Mouse (Mus musculus): Measurements from ENCODE around the gene Tbxas1. TPM values are rescaled to one million over a fixed set of nuclear protein-coding genes. Genes with fewer than 3 reads are reported as not detected.

The Tbxas1 gene
- total RNA-seq, 4 experiments from 2014 or later: 3.1 to 8.2 (median 5.0) TPM

- DNase-seq (ENCODE audit: low spot score in 2 of 2): peak in 1 of 2 experiments; percentile 52
Observed at GRCm38 (mm10) chr6:39040451-39040850, 165.2 kb downstream of the Tbxas1 start.

- DNase-seq (ENCODE audit: low spot score in 2 of 2): no peak
Observed at GRCm38 (mm10) chr6:39049141-39049540, 173.9 kb downstream of the Tbxas1 start.

- DNase-seq (ENCODE audit: low spot score in 2 of 2): no peak
Observed at GRCm38 (mm10) chr6:39050836-39051235, 175.6 kb downstream of the Tbxas1 start.

GRCm38 (mm10) chr6:39051799-39052556 is 176.8 kb downstream of the Tbxas1 start:
- no peak for DNase-seq (ENCODE audit: low spot score in 2 of 2)

GRCm38 (mm10) chr6:39052636-39053035 is 177.4 kb downstream of the Tbxas1 start:
- no peak for DNase-seq (ENCODE audit: low spot score in 2 of 2)

GRCm38 (mm10) chr6:39054206-39054864 is 179.1 kb downstream of the Tbxas1 start:
- no peak for DNase-seq (ENCODE audit: low spot score in 2 of 2)

GRCm38 (mm10) chr6:39054878-39055508 is 179.8 kb downstream of the Tbxas1 start:
- no peak for DNase-seq (ENCODE audit: low spot score in 2 of 2)

GRCm38 (mm10) chr6:39055831-39056261 is 180.6 kb downstream of the Tbxas1 start:
- no peak for DNase-seq (ENCODE audit: low spot score in 2 of 2)

- no peak for DNase-seq (ENCODE audit: low spot score in 2 of 2)
Observed at GRCm38 (mm10) chr6:39057161-39057560, 182.0 kb downstream of the Tbxas1 start.

GRCm38 (mm10) chr6:39058389-39058788 is 183.2 kb downstream of the Tbxas1 start:
- DNase-seq (ENCODE audit: low spot score in 2 of 2): no peak

- DNase-seq (ENCODE audit: low spot score in 2 of 2): no peak
Observed at GRCm38 (mm10) chr6:39058936-39059335, 183.7 kb downstream of the Tbxas1 start.

GRCm38 (mm10) chr6:39059547-39060497 is 184.6 kb downstream of the Tbxas1 start:
- DNase-seq (ENCODE audit: low spot score in 2 of 2): no peak

- DNase-seq (ENCODE audit: low spot score in 2 of 2): no peak
Observed at GRCm38 (mm10) chr6:39061180-39061579, 186.0 kb downstream of the Tbxas1 start.

GRCm38 (mm10) chr6:39063541-39063940 is 188.3 kb downstream of the Tbxas1 start:
- no peak for DNase-seq (ENCODE audit: low spot score in 2 of 2)

- peak; percentile 31 to 74 for DNase-seq (ENCODE audit: low spot score in 2 of 2)
Observed at GRCm38 (mm10) chr6:39066935-39067578, 191.9 kb downstream of the Tbxas1 start.

GRCm38 (mm10) chr6:39072664-39073063 is 197.5 kb downstream of the Tbxas1 start:
- peak in 1 of 2 experiments; percentile 22 for DNase-seq (ENCODE audit: low spot score in 2 of 2)

GRCm38 (mm10) chr6:39074186-39074585 is 199.0 kb downstream of the Tbxas1 start:
- no peak for DNase-seq (ENCODE audit: low spot score in 2 of 2)

GRCm38 (mm10) chr6:39076498-39076897 is 201.3 kb downstream of the Tbxas1 start:
- no peak for DNase-seq (ENCODE audit: low spot score in 2 of 2)

- DNase-seq (ENCODE audit: low spot score in 2 of 2): no peak
Observed at GRCm38 (mm10) chr6:39104631-39105030, 229.4 kb downstream of the Tbxas1 start.

GRCm38 (mm10) chr6:39106812-39107211 is 231.6 kb downstream of the Tbxas1 start:
- no peak for DNase-seq (ENCODE audit: low spot score in 2 of 2)

- no peak for DNase-seq (ENCODE audit: low spot score in 2 of 2)
Observed at GRCm38 (mm10) chr6:39112701-39113100, 237.5 kb downstream of the Tbxas1 start.

All from left cerebral cortex, adult 8-10 months (tissue).